ENCODE assay signal across 8 mouse cellular contexts in the genomic region with DNA sequence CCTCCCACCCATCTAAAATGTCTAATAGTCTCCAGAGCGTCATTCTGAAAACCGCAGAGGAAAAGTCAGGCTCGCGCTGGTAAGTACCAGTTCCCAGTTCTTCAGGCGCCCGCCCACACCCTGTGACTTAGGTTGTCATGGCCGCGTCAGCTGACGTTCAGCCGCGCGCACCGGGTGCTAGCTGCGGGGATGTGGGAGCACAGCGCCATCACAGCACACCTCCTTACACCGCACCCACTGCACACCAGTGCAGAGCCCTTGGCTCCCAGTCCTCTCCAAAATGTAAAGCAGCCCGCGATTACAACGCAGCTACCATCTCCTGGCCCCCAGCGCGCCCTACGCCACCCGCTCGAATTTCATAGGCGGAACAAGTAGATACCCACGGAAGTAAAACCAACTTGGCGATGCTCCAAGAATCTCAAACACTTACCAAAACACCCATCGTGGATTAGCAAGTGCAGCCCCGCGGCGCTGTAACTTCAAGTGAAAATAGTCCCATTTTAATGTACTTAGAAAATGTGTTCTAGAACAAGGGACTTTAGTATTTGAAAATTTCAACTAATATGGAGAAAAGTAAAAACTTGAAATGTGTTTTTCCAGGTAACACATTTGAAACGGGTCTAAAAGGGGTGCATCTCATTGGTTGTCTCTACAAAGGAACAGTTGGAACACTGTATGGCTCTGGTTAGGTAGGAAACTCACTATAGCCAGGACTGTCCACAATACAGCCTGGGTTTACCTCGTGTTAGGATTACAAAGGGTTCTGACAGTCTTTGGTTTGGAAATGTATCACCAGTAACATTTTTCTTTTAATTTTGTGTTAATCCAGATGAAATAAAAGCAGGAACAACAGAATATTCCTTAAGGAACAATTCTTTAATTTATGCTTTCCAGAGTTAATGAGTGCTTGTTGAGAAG. TPM values are rescaled to one million over a fixed set of nuclear protein-coding genes. Genes with fewer than 3 reads are reported as not detected.
A peak's percentile ranks its signal among the peaks of the same experiment; 100 is the strongest.
DNase-seq lines count a peak whose midpoint lies in the region; ATAC-seq and TF ChIP-seq lines count a peak whose summit lies in the region.

No protein-coding gene starts in this region.

- 0 out of 2 replicates have a peak, but pooled peaks cover 3% of the 10 kb centered on the region for H3K27me3 ChIP-seq in forebrain, embryonic 15.5 days

- DNase-seq in ES-E14 (ENCODE audit: low read depth, low spot score) = peak; percentile 81
- peak; percentile 90 for DNase-seq in cerebellum, adult 11-12 months
- DNase-seq in heart, postnatal 25 days (ENCODE audit: low spot score) = peak; percentile 74
- peak; percentile 85 to 93 for DNase-seq in layer of hippocampus, adult 18-20 months (ENCODE audit: low spot score in 2 of 2)
- peak; percentile 83 for DNase-seq in lung, adult 2 months
- DNase-seq in thymus, adult 18-20 months = peak; percentile 78 to 85

- no peaks in the 10 kb centered on the region for H3K9me3 ChIP-seq in ES-E14 (ENCODE audit: control insufficient read depth, insufficient read depth, low read depth, low read length)
- H3K9me3 ChIP-seq in forebrain, embryonic 15.5 days = no peaks in the 10 kb centered on the region; the same call in 1 of the 2 replicates

- H3K4me1 ChIP-seq in ES-E14 (ENCODE audit: control insufficient read depth in 2 of 2, insufficient read depth in 2 of 2, low read length in 2 of 2, poor library complexity in 1 of 2) = no peaks in the 10 kb centered on the region; a peak in 1 of 4 replicates
- peaks cover 4% of the 10 kb centered on the region for H3K4me1 ChIP-seq in forebrain, embryonic 15.5 days
- no peaks in the 10 kb centered on the region; the same call in 1 of the 2 replicates for H3K4me1 ChIP-seq in lung, adult 2 months (ENCODE audit: control insufficient read depth, insufficient read depth, low read length)

- H3K27ac ChIP-seq in ES-E14 (ENCODE audit: insufficient read depth, low read depth, low read length, poor library complexity, severe bottlenecking) = peak overlapping the region; percentile 91
- H3K27ac ChIP-seq in forebrain, embryonic 15.5 days (replicated peaks) = peak overlapping the region; percentile 96

- H3K4me3 ChIP-seq in ES-E14 (ENCODE audit: insufficient read depth in 1 of 2, low read depth in 1 of 2, low read length in 2 of 2, poor library complexity in 1 of 2, severe bottlenecking in 1 of 2) = peak overlapping the region; percentile 75 to 88
- H3K4me3 ChIP-seq in forebrain, embryonic 15.5 days = peak overlapping the region; percentile 85
- peak overlapping the region; percentile 99 for H3K4me3 ChIP-seq in lung, adult 2 months (replicated peaks; ENCODE audit: extremely low read depth, low read depth, low read length)

- H3K9ac ChIP-seq in ES-E14 (ENCODE audit: insufficient read depth, low read depth, low read length, poor library complexity, severe bottlenecking) = peak overlapping the region; percentile 88
- H3K9ac ChIP-seq in forebrain, embryonic 15.5 days (replicated peaks) = peak overlapping the region; percentile 70

- intact Hi-C loops in heart, postnatal 25 days (cut with DNase I) = loop anchor here (5.0 kb wide), 1 partner anchor 175 kb away; a partner anchor contains a TSS

- in situ Hi-C loops in ES-E14 (cut with MboI; ENCODE audit: low sequenced_read_pairs in 2 of 2, unreplicated experiment in 2 of 2) = no loop called here

- TF ChIP-seq POLR2A in lung, adult 2 months (IDR thresholded peaks at IDR 0.05; ENCODE audit: borderline replicate concordance, extremely low read depth, low read depth, low read length) = no peak; the same call in 1 of the 2 replicates

- H3K4me2 ChIP-seq in forebrain, embryonic 15.5 days (replicated peaks) = peak overlapping the region; percentile 61

- under 1% methylated on average over 33 of the region's 33 CpGs for WGBS in forebrain, embryonic 15.5 days
- 2% methylated on average over 33 of the region's 33 CpGs for WGBS in lung, adult 2 months

- TF ChIP-seq CTCF in lung, adult 2 months (IDR thresholded peaks at IDR 0.05; ENCODE audit: insufficient read depth, low read length) = no peak

- ATAC-seq in forebrain, embryonic 15.5 days (replicated peaks) = peak; percentile 95
- ATAC-seq in neutrophil, adult 5-6 weeks (ENCODE audit: extremely low read depth, insufficient number of reproducible peaks, low FRiP score, poor library complexity, severe bottlenecking) = peak; percentile 68

- no peaks in the 10 kb centered on the region for H3K36me3 ChIP-seq in ES-E14 (ENCODE audit: control insufficient read depth, insufficient read depth, low read length, poor library complexity, severe bottlenecking)
- H3K36me3 ChIP-seq in forebrain, embryonic 15.5 days = no peaks in the 10 kb centered on the region

TF ChIP-seq in ES-E14, 5 proteins besides CTCF, POLR2A, EP300 and RAD21:
- TF ChIP-seq ZC3H11A (IDR thresholded peaks at IDR 0.05; ENCODE audit: borderline replicate concordance, low read depth, low read length) = no peak
- TF ChIP-seq HCFC1 (IDR thresholded peaks at IDR 0.05; ENCODE audit: borderline replicate concordance, insufficient read depth, low read length) = no peak
- no peak for TF ChIP-seq MAFK (IDR thresholded peaks at IDR 0.05; ENCODE audit: insufficient read depth, low read depth, low read length)
- TF ChIP-seq CHD2 (IDR thresholded peaks at IDR 0.05; ENCODE audit: low read depth, low read length) = no peak
- TF ChIP-seq ZNF384 (IDR thresholded peaks at IDR 0.05; ENCODE audit: low read depth, low read length) = no peak

RNA-seq across cellular contexts. Expression of a gene that starts 37.5 kb away (rescaled TPM):
- total RNA-seq in ES-E14 (2012; rRNA removed) = 12.0 and 14.9 TPM in 2 replicates
- polyA plus RNA-seq in forebrain, embryonic 15.5 days (2015; fragmentation: Nextera tagmentation; extraction: Ambion mirVana) = 19.5 and 20.0 TPM in 2 replicates
- total RNA-seq in heart, postnatal 25 days (2021) = 10 to 100 TPM; 11.7 to 13.6 TPM
- 10 to 100 TPM; 22.9 to 23.7 TPM for total RNA-seq in layer of hippocampus, adult 18-20 months (2021)
- polyA plus RNA-seq in lung, adult 2 months (2012; rRNA removed) = 2.3 and 2.5 TPM in 2 replicates
- total RNA-seq in neutrophil, adult 5-6 weeks (2017) = 90.7 and 106 TPM in 2 replicates

Comparison
In these comparisons a context has a peak if more than half of its experiments do, and no peak if none do; other contexts are left out.
1. Peak in every context shown above with its lines: DNase-seq, ATAC-seq, H3K4me3 ChIP-seq and H3K27ac ChIP-seq.